Mouse (Mus musculus): ENCODE measurements at regions not wholly inside any gene's neighbourhood (a gene's known extent, or its start where the extent isn't known, plus 50 kb on each side); places are given as distances from the start of the nearest gene placed in this dataset.

DNA sequence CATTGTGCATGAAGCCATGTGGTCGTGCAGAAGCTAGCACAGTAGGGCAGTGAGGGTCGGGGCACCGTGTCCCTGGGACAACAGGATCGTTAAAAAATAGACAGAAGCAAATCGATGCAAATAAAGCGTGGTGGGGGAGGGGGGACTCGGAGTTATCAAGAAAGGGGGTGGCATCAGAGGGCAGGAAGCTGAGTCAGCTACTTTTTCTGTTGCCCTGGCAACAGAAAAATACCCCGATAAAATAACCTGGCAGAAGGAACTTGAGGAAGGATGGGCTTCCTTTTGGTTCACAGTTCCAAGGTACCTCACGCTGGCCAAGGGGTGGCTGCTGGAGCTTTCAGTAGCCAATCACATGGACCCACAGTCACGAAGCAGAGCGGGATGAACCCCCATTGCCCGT is 176.4 kb downstream of the Dact1 start:
- no peaks in the 10 kb centered on the region for H3K36me3 ChIP-seq (replicated peaks; ENCODE audit: control insufficient read depth, insufficient read depth, low read depth, low read length)

DNA sequence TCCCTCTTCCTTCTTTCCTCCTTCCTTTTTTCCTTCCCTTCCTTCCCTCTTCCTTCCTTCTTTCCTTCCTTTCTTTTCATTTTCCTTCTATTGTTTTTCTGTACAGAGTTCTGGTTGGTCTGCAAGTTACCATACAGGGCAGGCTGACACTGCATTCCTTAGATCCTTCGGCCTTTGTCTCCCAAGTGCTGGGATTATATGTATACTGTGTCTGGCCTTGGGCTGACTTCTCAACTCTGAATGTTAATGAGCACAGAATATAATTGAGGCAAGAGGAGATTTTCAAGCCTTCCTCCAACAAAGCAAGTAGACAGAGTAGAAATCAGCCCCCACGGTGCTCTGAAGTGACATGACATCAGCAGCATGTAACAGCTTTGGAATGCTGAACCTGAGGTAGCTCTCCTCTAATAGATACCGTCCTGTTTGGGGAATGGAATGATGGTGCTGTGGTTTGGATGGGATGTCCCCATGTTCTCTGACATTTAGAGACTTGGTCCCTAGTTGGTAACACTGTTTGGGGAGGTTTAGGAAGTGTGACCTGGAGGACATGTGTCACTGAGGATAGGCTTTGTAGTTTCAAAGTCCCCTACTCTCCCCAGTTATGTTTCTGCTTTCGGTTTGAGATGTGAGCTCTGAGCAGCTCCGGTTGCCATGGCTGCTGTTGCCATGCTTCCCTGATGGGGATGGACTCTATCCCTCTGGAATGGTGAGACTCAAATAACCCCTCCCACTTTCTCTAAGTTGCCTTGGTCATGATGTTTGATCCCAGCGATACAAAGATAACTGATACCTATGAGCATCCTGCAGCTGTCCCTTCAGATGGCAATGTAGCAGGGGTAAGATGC is 178.1 kb downstream of the Dact1 start:
- ATAC-seq (replicated peaks; ENCODE audit: insufficient number of reproducible peaks, low FRiP score, low TSS enrichment, low read depth) (no peak), DNase-seq (ENCODE audit: low spot score) (no peak)
- H3K9ac ChIP-seq (replicated peaks; ENCODE audit: low read length): no peak overlapping the region
- H3K27me3 ChIP-seq (ENCODE audit: control insufficient read depth, insufficient read depth, low read length): no peaks in the 10 kb centered on the region
- no peaks in the 10 kb centered on the region for H3K9me3 ChIP-seq (replicated peaks; ENCODE audit: control insufficient read depth, low read length)
- 63% methylated on average over 6 of the region's 6 CpGs for WGBS
- no peak overlapping the region for H3K4me2 ChIP-seq (ENCODE audit: low read depth, low read length)
- H3K36me3 ChIP-seq (replicated peaks; ENCODE audit: control insufficient read depth, insufficient read depth, low read depth, low read length): no peaks in the 10 kb centered on the region
- no peak overlapping the region for H3K4me3 ChIP-seq (ENCODE audit: low read depth, low read length)
- H3K4me1 ChIP-seq (ENCODE audit: control insufficient read depth, insufficient read depth, low read length): no peaks in the 10 kb centered on the region
- H3K27ac ChIP-seq (replicated peaks; ENCODE audit: low read depth, low read length): no peak overlapping the region

More for the DNA sequence above, 176.4 kb downstream of the Dact1 start:
- Histone ChIP-seq H3K4me3 (ENCODE audit: low read depth, low read length) (no peak overlapping the region), H3K9me3 (replicated peaks; ENCODE audit: control insufficient read depth, low read length) (no peaks in the 10 kb centered on the region), H3K27ac (replicated peaks; ENCODE audit: low read depth, low read length) (no peak overlapping the region), H3K4me1 (ENCODE audit: control insufficient read depth, insufficient read depth, low read length) (peaks cover 3% of the 10 kb centered on the region; the same call in 1 of the 2 replicates), H3K9ac (replicated peaks; ENCODE audit: low read length) (no peak overlapping the region), H3K4me2 (ENCODE audit: low read depth, low read length) (no peak overlapping the region), H3K27me3 (ENCODE audit: control insufficient read depth, insufficient read depth, low read length) (no peaks in the 10 kb centered on the region)
- no peak for DNase-seq (ENCODE audit: low spot score)
- ATAC-seq (replicated peaks; ENCODE audit: insufficient number of reproducible peaks, low FRiP score, low TSS enrichment, low read depth): no peak
- WGBS: 83% methylated on average over 12 of the region's 12 CpGs

DNA sequence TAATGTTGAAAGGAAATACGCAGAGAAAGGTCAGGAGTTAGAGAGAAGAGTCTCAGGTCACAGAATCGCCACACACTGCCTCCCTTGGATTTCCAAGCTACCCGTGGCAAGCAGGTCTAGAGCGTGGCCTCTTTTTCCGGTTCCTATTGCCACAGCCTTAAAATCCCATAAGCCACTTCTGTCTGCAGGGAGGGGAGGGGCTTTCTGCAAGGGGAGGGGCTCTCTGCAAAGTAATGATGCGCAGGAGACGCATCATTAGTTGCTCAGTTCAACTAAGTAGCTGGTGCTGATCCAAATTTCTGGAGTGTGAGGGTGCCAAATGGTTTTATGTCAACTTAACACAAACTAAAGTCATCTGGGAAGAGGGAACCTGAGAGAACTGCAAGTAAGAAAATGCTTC is 179.6 kb downstream of the Dact1 start:
- Histone ChIP-seq H3K27me3 (ENCODE audit: control insufficient read depth, insufficient read depth, low read length) (no peaks in the 10 kb centered on the region), H3K36me3 (replicated peaks; ENCODE audit: control insufficient read depth, insufficient read depth, low read depth, low read length) (no peaks in the 10 kb centered on the region), H3K4me2 (ENCODE audit: low read depth, low read length) (no peak overlapping the region), H3K9ac (replicated peaks; ENCODE audit: low read length) (no peak overlapping the region), H3K9me3 (replicated peaks; ENCODE audit: control insufficient read depth, low read length) (no peaks in the 10 kb centered on the region), H3K4me3 (ENCODE audit: low read depth, low read length) (no peak overlapping the region), H3K27ac (replicated peaks; ENCODE audit: low read depth, low read length) (no peak overlapping the region), H3K4me1 (ENCODE audit: control insufficient read depth, insufficient read depth, low read length) (no peaks in the 10 kb centered on the region)
- WGBS: 85% methylated on average over 7 of the region's 7 CpGs
- ATAC-seq (replicated peaks; ENCODE audit: insufficient number of reproducible peaks, low FRiP score, low TSS enrichment, low read depth) (no peak), DNase-seq (ENCODE audit: low spot score) (no peak)

DNA sequence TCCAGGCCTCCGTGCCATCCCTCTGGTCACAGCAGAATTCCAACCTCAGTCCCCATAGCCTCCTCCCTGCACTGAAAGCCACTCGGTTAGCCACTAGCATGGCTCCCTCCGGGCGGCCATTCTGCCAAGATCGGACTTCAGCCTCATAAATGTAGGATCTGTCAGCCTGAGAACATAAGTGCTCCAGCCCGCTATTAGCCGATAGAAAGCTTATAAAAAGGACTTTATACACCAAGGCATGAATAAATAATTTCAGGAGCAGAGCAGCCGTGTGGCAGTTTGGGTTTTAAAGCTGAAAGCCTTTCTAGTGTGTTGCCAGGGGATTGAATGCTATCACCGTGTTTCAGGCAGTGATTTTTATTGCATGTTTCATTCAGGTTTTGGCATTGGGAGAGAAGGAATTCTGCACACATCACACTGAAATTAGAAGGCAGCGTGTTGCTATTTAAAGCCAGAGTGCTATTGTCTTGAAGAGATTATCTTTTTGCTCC is 185.2 kb downstream of the Dact1 start:
- Histone ChIP-seq H3K9me3 (replicated peaks; ENCODE audit: control insufficient read depth, low read length) (no peaks in the 10 kb centered on the region), H3K9ac (replicated peaks; ENCODE audit: low read length) (no peak overlapping the region), H3K4me2 (ENCODE audit: low read depth, low read length) (no peak overlapping the region), H3K4me1 (ENCODE audit: control insufficient read depth, insufficient read depth, low read length) (no peaks in the 10 kb centered on the region), H3K27me3 (ENCODE audit: control insufficient read depth, insufficient read depth, low read length) (no peaks in the 10 kb centered on the region), H3K27ac (replicated peaks; ENCODE audit: low read depth, low read length) (no peak overlapping the region), H3K4me3 (ENCODE audit: low read depth, low read length) (no peak overlapping the region), H3K36me3 (replicated peaks; ENCODE audit: control insufficient read depth, insufficient read depth, low read depth, low read length) (no peaks in the 10 kb centered on the region)
- WGBS: 81% methylated on average over 10 of the region's 10 CpGs
- no peak for ATAC-seq (replicated peaks; ENCODE audit: insufficient number of reproducible peaks, low FRiP score, low TSS enrichment, low read depth)
- DNase-seq (ENCODE audit: low spot score): no peak

DNA sequence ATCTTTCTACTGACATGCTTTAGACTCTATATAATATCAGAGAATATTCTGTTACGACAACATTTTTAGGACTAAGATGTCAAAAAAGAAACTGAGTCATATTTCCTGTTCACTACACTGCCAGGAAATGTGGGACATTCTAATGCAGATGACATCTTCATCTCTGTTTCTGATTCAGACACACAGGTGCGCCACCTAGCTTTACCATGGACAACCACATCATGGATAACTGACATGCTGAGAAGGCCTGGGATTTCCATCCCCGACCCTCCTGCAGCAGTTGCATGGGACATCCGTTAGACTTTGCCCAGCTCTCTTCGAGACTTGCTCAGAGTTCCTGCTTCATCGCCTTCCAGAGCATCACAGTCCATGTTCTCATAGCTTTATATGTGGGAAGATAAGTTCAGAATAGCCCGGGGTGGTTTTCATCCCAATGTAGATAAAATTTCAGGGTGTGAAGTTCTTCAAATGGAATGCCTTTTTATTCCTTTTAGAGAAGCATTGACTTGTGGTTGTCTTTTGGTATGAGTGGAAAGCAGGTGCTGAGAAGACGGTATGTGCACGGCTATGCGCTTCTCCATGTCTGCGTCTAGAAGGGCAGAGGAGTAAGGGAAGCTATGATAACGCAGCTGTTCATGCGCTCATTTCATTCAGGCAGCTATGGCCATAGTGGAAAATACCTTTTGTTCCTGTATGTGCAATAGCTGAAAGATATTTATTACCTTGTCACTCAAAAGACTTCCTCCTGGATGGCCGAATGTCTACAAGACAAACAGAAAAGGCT is 188.8 kb downstream of the Dact1 start:
- Histone ChIP-seq H3K36me3 (replicated peaks; ENCODE audit: control insufficient read depth, insufficient read depth, low read depth, low read length) (no peaks in the 10 kb centered on the region), H3K4me2 (ENCODE audit: low read depth, low read length) (no peak overlapping the region), H3K27ac (replicated peaks; ENCODE audit: low read depth, low read length) (no peak overlapping the region), H3K4me1 (ENCODE audit: control insufficient read depth, insufficient read depth, low read length) (no peaks in the 10 kb centered on the region), H3K4me3 (ENCODE audit: low read depth, low read length) (no peak overlapping the region), H3K27me3 (ENCODE audit: control insufficient read depth, insufficient read depth, low read length) (no peaks in the 10 kb centered on the region), H3K9ac (replicated peaks; ENCODE audit: low read length) (no peak overlapping the region), H3K9me3 (replicated peaks; ENCODE audit: control insufficient read depth, low read length) (no peaks in the 10 kb centered on the region)
- no peak for ATAC-seq (replicated peaks; ENCODE audit: insufficient number of reproducible peaks, low FRiP score, low TSS enrichment, low read depth)
- 71% methylated on average over 14 of the region's 14 CpGs for WGBS
- no peak for DNase-seq (ENCODE audit: low spot score)

DNA sequence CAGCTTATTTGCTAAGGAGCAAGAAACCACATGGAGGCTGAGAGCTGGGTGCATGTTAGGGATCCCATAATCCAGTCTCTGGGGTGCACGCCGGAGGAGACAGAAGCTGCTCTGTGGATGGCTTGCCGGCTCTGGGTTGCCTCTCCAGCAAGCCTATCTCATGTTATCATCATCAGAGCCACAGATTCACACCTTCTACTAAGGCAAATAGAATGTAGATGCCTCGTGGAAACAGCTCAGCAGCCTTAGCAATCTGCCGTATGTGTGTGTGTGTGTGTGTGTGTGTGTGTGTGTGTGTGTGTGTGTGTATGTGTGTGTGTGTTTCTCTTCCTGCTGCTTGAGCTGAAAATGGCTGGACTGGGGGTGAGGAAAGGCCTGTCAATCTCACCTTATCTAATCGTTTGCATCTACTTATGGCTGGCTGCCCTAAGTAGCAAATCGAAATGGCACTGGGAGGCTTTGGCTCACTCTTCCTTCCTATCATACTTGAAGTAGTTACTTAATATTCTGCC is 191.7 kb downstream of the Dact1 start:
- Histone ChIP-seq H3K9ac (replicated peaks; ENCODE audit: low read length) (no peak overlapping the region), H3K4me2 (ENCODE audit: low read depth, low read length) (no peak overlapping the region), H3K36me3 (replicated peaks; ENCODE audit: control insufficient read depth, insufficient read depth, low read depth, low read length) (no peaks in the 10 kb centered on the region), H3K9me3 (replicated peaks; ENCODE audit: control insufficient read depth, low read length) (no peaks in the 10 kb centered on the region), H3K4me1 (ENCODE audit: control insufficient read depth, insufficient read depth, low read length) (no peaks in the 10 kb centered on the region), H3K4me3 (ENCODE audit: low read depth, low read length) (no peak overlapping the region), H3K27me3 (ENCODE audit: control insufficient read depth, insufficient read depth, low read length) (no peaks in the 10 kb centered on the region), H3K27ac (replicated peaks; ENCODE audit: low read depth, low read length) (no peak overlapping the region)
- DNase-seq (ENCODE audit: low spot score) (no peak), ATAC-seq (replicated peaks; ENCODE audit: insufficient number of reproducible peaks, low FRiP score, low TSS enrichment, low read depth) (no peak)
- 77% methylated on average over 7 of the region's 7 CpGs for WGBS

DNA sequence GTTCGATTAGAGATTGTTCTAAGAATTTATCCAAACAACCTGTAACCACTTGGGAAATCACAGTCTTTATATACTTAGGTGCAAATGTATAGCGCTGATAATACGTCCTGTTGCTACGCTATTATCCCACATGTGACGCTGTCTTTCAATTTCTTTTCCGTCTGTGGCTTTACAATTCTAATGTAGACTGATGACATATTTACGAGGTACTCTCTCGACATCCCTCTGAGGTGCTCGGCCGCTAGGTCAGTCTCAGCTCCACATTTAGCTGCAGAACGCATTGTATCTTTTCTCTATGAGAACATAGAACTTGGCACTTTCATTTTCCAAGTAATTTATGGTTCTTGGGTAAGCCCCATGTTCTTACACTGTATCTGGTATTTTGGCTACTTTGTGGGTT is 193.6 kb downstream of the Dact1 start:
- H3K9me3 ChIP-seq (replicated peaks; ENCODE audit: control insufficient read depth, low read length): no peaks in the 10 kb centered on the region
- no peak for ATAC-seq (replicated peaks; ENCODE audit: insufficient number of reproducible peaks, low FRiP score, low TSS enrichment, low read depth)
- 86% methylated on average over 11 of the region's 11 CpGs for WGBS

DNA sequence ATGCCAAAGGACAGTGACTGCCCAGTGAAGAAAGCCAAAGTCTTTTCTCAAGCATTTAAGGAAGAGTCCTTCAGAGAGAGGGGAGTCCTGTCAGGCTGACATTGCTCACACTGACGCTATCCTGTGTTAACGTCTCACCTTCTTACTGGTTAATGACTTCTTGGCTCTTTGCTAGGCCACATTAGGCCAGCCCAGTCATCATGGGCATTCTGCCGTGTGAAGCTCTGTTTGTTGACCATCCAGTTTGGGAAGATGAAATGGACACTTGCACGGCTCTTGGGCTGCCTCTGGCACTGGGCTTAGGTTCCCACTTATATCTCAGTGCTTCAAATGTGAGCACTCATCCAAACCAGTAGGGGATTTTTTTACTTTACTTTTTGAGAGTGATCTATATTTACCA is 196.5 kb downstream of the Dact1 start:
- Histone ChIP-seq H3K4me3 (ENCODE audit: low read depth, low read length) (no peak overlapping the region), H3K9me3 (replicated peaks; ENCODE audit: control insufficient read depth, low read length) (no peaks in the 10 kb centered on the region), H3K4me1 (ENCODE audit: control insufficient read depth, insufficient read depth, low read length) (no peaks in the 10 kb centered on the region), H3K27me3 (ENCODE audit: control insufficient read depth, insufficient read depth, low read length) (no peaks in the 10 kb centered on the region), H3K36me3 (replicated peaks; ENCODE audit: control insufficient read depth, insufficient read depth, low read depth, low read length) (no peaks in the 10 kb centered on the region), H3K9ac (replicated peaks; ENCODE audit: low read length) (no peak overlapping the region), H3K27ac (replicated peaks; ENCODE audit: low read depth, low read length) (no peak overlapping the region), H3K4me2 (ENCODE audit: low read depth, low read length) (no peak overlapping the region)
- ATAC-seq (replicated peaks; ENCODE audit: insufficient number of reproducible peaks, low FRiP score, low TSS enrichment, low read depth) (no peak), DNase-seq (ENCODE audit: low spot score) (no peak)
- WGBS: 62% methylated on average over 4 of the region's 4 CpGs

More for the DNA sequence above, 193.6 kb downstream of the Dact1 start:
- H3K9ac ChIP-seq (replicated peaks; ENCODE audit: low read length): no peak overlapping the region
- no peaks in the 10 kb centered on the region for H3K4me1 ChIP-seq (ENCODE audit: control insufficient read depth, insufficient read depth, low read length)
- H3K4me3 ChIP-seq (ENCODE audit: low read depth, low read length): no peak overlapping the region
- no peak overlapping the region for H3K27ac ChIP-seq (replicated peaks; ENCODE audit: low read depth, low read length)
- no peaks in the 10 kb centered on the region for H3K36me3 ChIP-seq (replicated peaks; ENCODE audit: control insufficient read depth, insufficient read depth, low read depth, low read length)
- H3K27me3 ChIP-seq (ENCODE audit: control insufficient read depth, insufficient read depth, low read length): no peaks in the 10 kb centered on the region
- no peak for DNase-seq (ENCODE audit: low spot score)
- no peak overlapping the region for H3K4me2 ChIP-seq (ENCODE audit: low read depth, low read length)
